Mouse (Mus musculus): ENCODE data around the gene Paqr3.

DNA sequence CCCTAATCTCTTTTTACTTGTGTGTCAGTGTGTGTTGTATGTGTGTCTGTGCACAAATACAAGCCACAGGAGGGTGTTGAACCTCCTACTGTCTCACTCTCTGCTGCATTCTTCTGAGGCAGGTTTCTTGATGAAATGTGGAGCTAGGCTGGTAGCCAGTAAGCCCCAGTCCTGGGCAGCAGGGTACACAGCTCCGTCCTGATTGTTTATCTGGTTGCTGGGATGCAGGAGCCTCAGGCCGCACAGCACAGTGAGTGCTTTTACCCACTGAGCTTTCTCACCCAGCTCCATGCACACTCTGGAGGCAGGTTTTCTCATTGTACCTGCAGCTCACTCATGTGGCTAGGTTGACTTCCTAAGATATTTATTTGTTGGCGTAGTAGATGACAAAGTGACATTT is 50.5 kb downstream of the Paqr3 start:
- TF ChIP-seq EP300 (IDR thresholded peaks at IDR 0.05; ENCODE audit: insufficient read depth, low read depth, low read length) = no peak
- no peak for TF ChIP-seq CTCF (IDR thresholded peaks at IDR 0.05)
- TF ChIP-seq POLR2A (IDR thresholded peaks at IDR 0.05; ENCODE audit: insufficient read depth, low read depth, low read length) = no peak
